Mouse (Mus musculus) c-Kit-positive CD71-positive TER-119-negative erythroid progenitor cells, embryonic 14.5 days (primary cell): Measurements from ENCODE around the gene Rrnad1.
"Not testable (repeated sequence)": the region's sequence is repeated elsewhere in the genome, so short reads cannot be mapped to it uniquely, and the experiment has no call there.

Source experiments
- DNase-seq: peaks from one replicate; pipeline ENCODE4 v3.0.0-alpha.2; 2013; ENCODE audit warnings: low read depth

Rrnad1 gene

GRCm38 (mm10) chr3:87913891-87914290, 16.6 kb downstream of the Rrnad1 start:
- no peak for DNase-seq

- no peak for DNase-seq
Observed at GRCm38 (mm10) chr3:87913491-87913890, 17.0 kb downstream of the Rrnad1 start.

- DNase-seq = no peak
Observed at GRCm38 (mm10) chr3:87910573-87911141, 19.9 kb downstream of the Rrnad1 start.

DNA sequence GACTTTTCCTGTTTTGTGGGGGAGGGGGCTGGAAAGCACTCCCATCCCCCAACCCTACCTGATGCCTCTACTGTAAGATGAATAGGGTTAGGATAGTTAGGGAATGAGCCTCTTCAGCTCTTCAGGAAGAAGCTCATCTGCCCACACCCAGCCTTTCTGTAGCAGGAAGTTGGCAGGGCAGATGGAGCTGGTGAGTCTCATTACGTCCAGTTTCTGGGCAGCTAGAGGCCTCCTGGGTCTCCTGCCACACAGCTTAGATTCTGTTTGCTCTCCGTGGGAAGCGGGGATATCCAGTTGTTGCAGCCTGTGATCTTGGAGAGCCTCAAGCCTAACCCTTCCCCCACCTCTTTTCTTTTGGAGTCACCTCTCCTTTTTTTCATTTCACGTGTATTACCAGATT, 20.6 kb downstream of the Rrnad1 start:
- DNase-seq = no peak

- DNase-seq = no peak
Observed at GRCm38 (mm10) chr3:87909381-87909780, 21.1 kb downstream of the Rrnad1 start.

DNA sequence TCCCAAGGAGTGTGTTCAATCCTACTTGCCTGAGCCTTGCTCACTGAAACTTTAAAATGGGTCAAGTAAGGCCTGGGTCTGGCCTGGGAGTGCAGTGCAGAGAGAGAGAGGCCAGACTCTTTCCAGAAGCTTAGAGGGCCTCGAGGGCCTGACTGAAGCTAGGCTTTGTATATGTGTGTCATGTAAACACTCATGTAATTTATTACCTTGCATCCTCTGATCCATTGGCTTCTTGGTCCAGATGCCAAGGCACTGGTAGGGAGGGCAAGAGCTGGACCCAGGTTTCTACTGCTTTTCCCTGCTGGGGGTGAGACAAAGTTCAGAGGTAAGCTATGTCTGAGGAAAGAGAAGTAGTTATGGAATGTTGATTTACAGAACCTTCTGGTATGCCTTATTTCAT, 22.6 kb downstream of the Rrnad1 start:
- DNase-seq = no peak

DNA sequence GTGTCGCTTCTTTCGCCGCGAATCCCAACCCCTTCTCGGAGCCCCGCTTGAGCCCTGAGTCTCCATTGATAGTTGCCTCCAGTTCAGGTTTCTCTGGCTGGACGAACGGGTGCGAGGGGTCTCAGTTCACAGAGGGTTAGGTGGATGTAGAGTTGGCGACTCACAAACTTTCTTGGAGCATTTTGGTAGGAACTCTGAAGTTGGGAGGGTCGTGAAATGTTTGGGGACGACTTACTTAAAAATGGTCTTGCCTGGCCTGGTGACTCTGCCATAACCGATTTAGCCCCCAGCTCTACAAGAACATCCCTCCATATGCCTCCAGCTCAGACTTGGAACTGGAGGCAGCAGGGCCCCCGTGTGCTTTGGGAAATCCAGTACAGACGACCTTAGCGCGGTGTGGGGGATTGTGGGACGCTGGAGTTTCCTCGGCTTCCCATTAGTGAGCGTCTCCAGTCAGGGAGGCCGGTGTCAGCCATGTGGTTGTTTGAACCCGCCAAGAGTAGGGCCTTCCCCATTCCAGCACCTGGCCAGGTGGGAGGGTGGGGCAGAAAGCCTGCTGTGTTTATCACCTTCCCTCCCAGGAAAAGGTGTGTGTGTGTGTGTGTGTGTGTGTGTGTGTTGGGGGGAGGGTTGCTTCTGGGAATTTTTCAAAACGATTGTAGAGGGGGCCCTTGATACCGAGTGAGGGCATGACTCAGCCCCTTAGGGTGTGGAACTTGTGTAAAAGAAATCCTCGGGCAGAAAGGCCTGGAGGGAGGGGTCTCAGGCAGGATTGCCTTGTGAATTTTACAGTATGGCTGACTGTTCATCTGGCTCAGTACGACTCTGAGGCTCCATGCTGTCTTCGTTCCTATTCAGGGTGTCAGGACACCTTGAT, 23.3 kb downstream of the Rrnad1 start:
- DNase-seq = no peak

- DNase-seq = no peak
Observed at GRCm38 (mm10) chr3:87906601-87906980, 23.9 kb downstream of the Rrnad1 start.

GRCm38 (mm10) chr3:87905880-87906485, 24.5 kb downstream of the Rrnad1 start, which contains the start of gene Hdgf:
TSS of gene Hdgf (plus strand) at chr3:87906321.
- peak; percentile 94 for DNase-seq

DNA sequence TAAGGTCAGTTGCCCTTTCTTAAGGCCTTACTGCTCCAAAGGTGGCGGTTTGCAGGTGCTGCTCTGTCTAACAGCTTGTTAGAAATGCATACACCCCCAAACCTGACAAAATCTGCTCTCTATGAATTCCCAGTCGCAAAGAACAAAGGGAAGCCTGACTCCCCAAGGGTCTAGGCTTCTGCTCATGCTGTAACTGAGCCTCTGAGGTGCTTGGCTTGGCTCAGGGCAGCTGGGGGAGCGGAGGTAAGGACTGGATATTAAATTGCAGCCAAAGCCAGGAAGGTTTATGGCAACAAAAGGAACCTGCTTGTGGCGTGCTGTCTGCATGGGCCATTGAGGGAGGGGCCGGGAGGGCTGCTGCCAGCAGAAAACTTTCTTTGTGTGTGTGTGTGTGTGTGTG, 26.7 kb downstream of the Rrnad1 start:
- no peak for DNase-seq

DNA sequence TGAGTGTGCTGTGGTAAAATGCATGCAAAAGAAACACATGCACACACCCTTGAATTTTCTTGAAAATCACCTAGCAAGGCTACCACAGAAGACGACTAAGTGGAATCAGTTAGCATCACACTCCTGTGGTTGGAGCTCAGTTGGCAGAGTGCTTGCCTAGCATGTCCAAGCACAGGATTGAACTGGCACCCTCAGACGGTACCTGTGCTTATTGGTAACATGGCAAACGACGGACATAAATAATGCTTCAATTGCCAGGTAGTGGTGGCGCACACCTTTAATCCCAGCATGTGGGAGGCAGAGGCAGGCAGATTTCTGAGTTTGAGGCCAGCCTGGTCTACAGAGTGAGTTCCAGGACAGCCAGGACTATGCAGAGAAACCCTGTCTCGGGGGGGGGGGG, 28.6 kb downstream of the Rrnad1 start:
- not testable (repeated sequence) for DNase-seq

GRCm38 (mm10) chr3:87901036-87901624, 29.4 kb downstream of the Rrnad1 start:
- DNase-seq = peak; percentile 88

DNA sequence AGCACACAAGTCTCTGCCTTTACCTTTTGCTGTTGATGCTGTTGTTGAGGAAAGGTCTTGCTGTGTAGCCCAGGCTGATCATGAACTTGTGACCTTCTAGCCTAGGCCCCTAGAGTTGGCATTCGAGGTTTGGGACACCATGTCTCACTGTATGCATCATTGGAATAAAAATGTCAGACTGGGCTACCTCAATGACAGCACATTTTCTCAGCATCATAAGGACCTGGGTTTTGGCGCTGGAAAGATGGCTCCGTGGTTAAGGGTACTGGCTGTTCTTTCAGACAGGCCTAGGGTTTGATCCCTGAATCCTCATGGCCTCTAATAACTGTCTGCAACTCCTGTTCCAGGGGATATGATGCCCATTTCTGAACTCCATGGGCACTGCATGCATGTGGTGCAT, 30.7 kb downstream of the Rrnad1 start:
- no peak for DNase-seq

GRCm38 (mm10) chr3:87899266-87899665, 31.3 kb downstream of the Rrnad1 start:
- no peak for DNase-seq

- no peak for DNase-seq
Observed at GRCm38 (mm10) chr3:87893367-87893905, 37.1 kb downstream of the Rrnad1 start.

- no peak for DNase-seq
Observed at GRCm38 (mm10) chr3:87891481-87891880, 39.0 kb downstream of the Rrnad1 start.

GRCm38 (mm10) chr3:87887400-87887799, 43.1 kb downstream of the Rrnad1 start:
- DNase-seq = not testable (repeated sequence)

GRCm38 (mm10) chr3:87886416-87886815, 44.1 kb downstream of the Rrnad1 start:
- DNase-seq = no peak

GRCm38 (mm10) chr3:87886004-87886365, 44.5 kb downstream of the Rrnad1 start:
- no peak for DNase-seq

- DNase-seq = peak; percentile 96
Observed at GRCm38 (mm10) chr3:87885281-87886003, 45.1 kb downstream of the Rrnad1 start, which contains the start of gene Prcc. TSS of gene Prcc (minus strand) at chr3:87885608.

DNA sequence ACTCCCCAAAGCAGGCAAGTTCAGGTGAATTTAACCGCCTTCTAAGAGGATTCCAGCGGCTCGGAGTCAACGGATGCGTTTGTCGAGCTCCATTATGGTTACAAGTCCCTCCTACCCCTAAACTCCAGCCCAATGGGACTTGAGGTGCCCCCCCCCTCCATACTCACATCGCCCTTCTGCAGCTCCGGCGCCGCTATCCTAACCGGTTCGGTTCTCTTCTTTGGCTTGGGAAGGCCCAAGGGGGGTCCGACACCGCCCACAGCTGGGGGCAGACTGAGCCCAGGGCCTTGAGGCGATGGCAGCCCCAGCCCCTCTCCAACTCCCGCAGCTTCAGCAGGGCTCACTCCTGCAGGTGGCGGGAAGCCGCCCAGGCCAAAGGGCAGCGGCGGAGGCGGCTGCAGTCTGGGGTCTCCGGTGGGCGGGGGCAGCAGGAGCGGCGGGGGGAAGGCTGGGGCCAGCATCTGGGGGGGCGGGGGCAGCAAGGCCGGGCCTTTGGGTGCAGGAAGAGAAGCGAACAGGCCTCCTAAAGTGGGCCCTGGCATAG, 45.7 kb downstream of the Rrnad1 start:
- no peak for DNase-seq
